Mouse (Mus musculus) midbrain, embryonic 12.5 days (tissue): ENCODE results near the gene Map2k3. TPM values are rescaled to one million over a fixed set of nuclear protein-coding genes. Genes with fewer than 3 reads are reported as not detected.

Experiments used
- ATAC-seq: fragments of 200-750 bp; cut with Nextera tagmentation; 2 replicates; pipeline ENCODE4 v1.8.0; 2017; ENCODE audit warnings: low read depth, moderate TSS enrichment, moderate library complexity; ENCODE audit not compliant: low FRiP score
- H3K27ac ChIP-seq: fragments of 300-500 bp; sonication (generic); replicated peaks from 2 replicates; pipeline ENCODE4 v1.5.1; 2016; ENCODE audit warnings: mild to moderate bottlenecking
- H3K27me3 ChIP-seq: fragments of 300-500 bp; sonication (generic); 2 replicates; pipeline ENCODE4 v1.6.1; 2016; ENCODE audit warnings: mild to moderate bottlenecking
- H3K36me3 ChIP-seq: fragments of 300-500 bp; sonication (generic); 2 replicates; pipeline ENCODE4 v1.6.1; 2016
- H3K4me1 ChIP-seq: fragments of 300-500 bp; sonication (generic); 2 replicates; pipeline ENCODE4 v1.6.1; 2016
- H3K4me2 ChIP-seq: fragments of 300-500 bp; sonication (generic); replicated peaks from 2 replicates; pipeline ENCODE4 v1.6.1; 2016; ENCODE audit warnings: mild to moderate bottlenecking, moderate library complexity
- H3K4me3 ChIP-seq: fragments of 300-500 bp; sonication (generic); 2 replicates; pipeline ENCODE4 v1.5.1; 2016; ENCODE audit warnings: mild to moderate bottlenecking
- H3K9ac ChIP-seq: fragments of 300-500 bp; sonication (generic); replicated peaks from 2 replicates; pipeline ENCODE4 v1.6.1; 2016; ENCODE audit warnings: mild to moderate bottlenecking, moderate library complexity
- H3K9me3 ChIP-seq: fragments of 300-500 bp; sonication (generic); 2 replicates; pipeline ENCODE4 v1.6.1; 2016; ENCODE audit warnings: mild to moderate bottlenecking
- WGBS: fragments of 180-500 bp; shearing (Covaris S2); methylation state at CpG from one replicate; pipeline ENCODE4 v1.1.7; 2016; 5-methylcytosine and 5-hydroxymethylcytosine counted together
- polyA plus RNA-seq: library from polyadenylated mRNA; unstranded; fragments of >200 nt; fragmentation: Nextera tagmentation; extraction: Ambion mirVana; gene quantifications from 2 replicates; pipeline ENCODE4 v1.2.1, GENCODE M21; 2016

Map2k3 gene
- polyA plus RNA-seq, 1 experiment from 2014 or later = 41.9 TPM

GRCm38 (mm10) chr11:60966974-60967373 lies 35.1 kb downstream of the Map2k3 start:
- H3K4me1 ChIP-seq = no peaks in the 10 kb centered on the region
- H3K27ac ChIP-seq = no peak overlapping the region
- no peak for ATAC-seq
- 69% methylated on average over 6 of the region's 6 CpGs for WGBS
- H3K36me3 ChIP-seq = no peaks in the 10 kb centered on the region
- H3K4me3 ChIP-seq = no peak overlapping the region
- no peak overlapping the region for H3K9ac ChIP-seq
- 0 out of 2 replicates have a peak, but pooled peaks cover 6% of the 10 kb centered on the region for H3K9me3 ChIP-seq
- no peaks in the 10 kb centered on the region for H3K27me3 ChIP-seq
- no peak overlapping the region for H3K4me2 ChIP-seq

- Histone ChIP-seq H3K27ac (no peak overlapping the region), H3K4me1 (no peaks in the 10 kb centered on the region), H3K4me3 (no peak overlapping the region), H3K36me3 (no peaks in the 10 kb centered on the region), H3K9ac (no peak overlapping the region), H3K4me2 (no peak overlapping the region), H3K27me3 (peaks cover 7% of the 10 kb centered on the region; the same call in 1 of the 2 replicates), H3K9me3 (no peaks in the 10 kb centered on the region)
- WGBS = 87% methylated on average over 11 of the region's 11 CpGs
- ATAC-seq = no peak
Measured at GRCm38 (mm10) chr11:60975097-60975496, 43.3 kb downstream of the Map2k3 start.

GRCm38 (mm10) chr11:60976234-60976633 lies 44.4 kb downstream of the Map2k3 start:
- WGBS = 70% methylated on average over 2 of the region's 2 CpGs
- no peaks in the 10 kb centered on the region for H3K36me3 ChIP-seq

GRCm38 (mm10) chr11:60976742-60977141 lies 44.9 kb downstream of the Map2k3 start:
- H3K4me1 ChIP-seq = no peaks in the 10 kb centered on the region
- 4% methylated on average over 7 of the region's 8 CpGs for WGBS
- H3K4me3 ChIP-seq = no peak overlapping the region
- no peaks in the 10 kb centered on the region for H3K36me3 ChIP-seq
- no peaks in the 10 kb centered on the region for H3K9me3 ChIP-seq
- no peak overlapping the region for H3K27ac ChIP-seq
- no peak for ATAC-seq
- H3K9ac ChIP-seq = no peak overlapping the region
- peaks cover 7% of the 10 kb centered on the region; the same call in 1 of the 2 replicates for H3K27me3 ChIP-seq
- no peak overlapping the region for H3K4me2 ChIP-seq

More at GRCm38 (mm10) chr11:60976234-60976633, 44.4 kb downstream of the Map2k3 start:
- Histone ChIP-seq H3K4me1 (no peaks in the 10 kb centered on the region), H3K4me3 (no peak overlapping the region), H3K27me3 (peaks cover 7% of the 10 kb centered on the region; the same call in 1 of the 2 replicates), H3K9ac (no peak overlapping the region), H3K27ac (no peak overlapping the region), H3K9me3 (no peaks in the 10 kb centered on the region), H3K4me2 (no peak overlapping the region)
- ATAC-seq = no peak

GRCm38 (mm10) chr11:60977153-60977552 lies 45.3 kb downstream of the Map2k3 start:
- no peak overlapping the region for H3K9ac ChIP-seq
- H3K4me1 ChIP-seq = no peaks in the 10 kb centered on the region
- WGBS = 46% methylated on average over 3 of the region's 3 CpGs
- no peaks in the 10 kb centered on the region for H3K9me3 ChIP-seq
- H3K27me3 ChIP-seq = peaks cover 7% of the 10 kb centered on the region; the same call in 1 of the 2 replicates
- no peak overlapping the region for H3K4me3 ChIP-seq
- no peak overlapping the region for H3K27ac ChIP-seq
- no peaks in the 10 kb centered on the region for H3K36me3 ChIP-seq
- no peak overlapping the region for H3K4me2 ChIP-seq
- ATAC-seq = no peak

- H3K27me3 ChIP-seq = peaks cover 7% of the 10 kb centered on the region; the same call in 1 of the 2 replicates
- H3K36me3 ChIP-seq = no peaks in the 10 kb centered on the region
- H3K4me2 ChIP-seq = no peak overlapping the region
- no peaks in the 10 kb centered on the region for H3K4me1 ChIP-seq
- ATAC-seq = no peak
- no peaks in the 10 kb centered on the region for H3K9me3 ChIP-seq
- H3K4me3 ChIP-seq = no peak overlapping the region
- no peak overlapping the region for H3K9ac ChIP-seq
- H3K27ac ChIP-seq = no peak overlapping the region
- WGBS = 89% methylated on average over 2 of the region's 2 CpGs
Measured at GRCm38 (mm10) chr11:60978658-60979057, 46.8 kb downstream of the Map2k3 start.

- no peak overlapping the region for H3K27ac ChIP-seq
- H3K27me3 ChIP-seq = peaks cover 7% of the 10 kb centered on the region; the same call in 1 of the 2 replicates
- no peak for ATAC-seq
- no peak overlapping the region for H3K4me2 ChIP-seq
- H3K9me3 ChIP-seq = no peaks in the 10 kb centered on the region
- no peak overlapping the region for H3K9ac ChIP-seq
- H3K4me1 ChIP-seq = no peaks in the 10 kb centered on the region
- no peak overlapping the region for H3K4me3 ChIP-seq
- WGBS = 90% methylated on average over 5 of the region's 5 CpGs
- no peaks in the 10 kb centered on the region for H3K36me3 ChIP-seq
Measured at GRCm38 (mm10) chr11:60979788-60980187, 48.0 kb downstream of the Map2k3 start.

- 70% methylated on average over 14 of the region's 14 CpGs for WGBS
- ATAC-seq = no peak
- no peak overlapping the region for H3K27ac ChIP-seq
Measured at GRCm38 (mm10) chr11:60981693-60982486, 50.1 kb downstream of the Map2k3 start.

GRCm38 (mm10) chr11:60984912-60985558 lies 53.2 kb downstream of the Map2k3 start:
- no peak overlapping the region for H3K9ac ChIP-seq
- H3K4me2 ChIP-seq = no peak overlapping the region
- no peaks in the 10 kb centered on the region for H3K36me3 ChIP-seq
- H3K27me3 ChIP-seq = no peaks in the 10 kb centered on the region
- 65% methylated on average over 13 of the region's 13 CpGs for WGBS
- ATAC-seq = no peak
- no peak overlapping the region for H3K27ac ChIP-seq
- no peak overlapping the region for H3K4me3 ChIP-seq
- H3K9me3 ChIP-seq = no peaks in the 10 kb centered on the region
- H3K4me1 ChIP-seq = no peaks in the 10 kb centered on the region

More at GRCm38 (mm10) chr11:60981693-60982486, 50.1 kb downstream of the Map2k3 start:
- Histone ChIP-seq H3K4me3 (no peak overlapping the region), H3K27me3 (peaks cover 5% of the 10 kb centered on the region; the same call in 1 of the 2 replicates), H3K36me3 (no peaks in the 10 kb centered on the region), H3K9me3 (no peaks in the 10 kb centered on the region), H3K9ac (no peak overlapping the region), H3K4me2 (no peak overlapping the region), H3K4me1 (no peaks in the 10 kb centered on the region)

GRCm38 (mm10) chr11:60990428-60990827 lies 58.6 kb downstream of the Map2k3 start:
- Histone ChIP-seq H3K27me3 (no peaks in the 10 kb centered on the region), H3K9ac (no peak overlapping the region), H3K4me3 (no peak overlapping the region), H3K36me3 (no peaks in the 10 kb centered on the region), H3K4me1 (no peaks in the 10 kb centered on the region), H3K4me2 (no peak overlapping the region), H3K9me3 (no peaks in the 10 kb centered on the region), H3K27ac (no peak overlapping the region)
- 84% methylated on average over 3 of the region's 3 CpGs for WGBS
- no peak for ATAC-seq
